Mouse (Mus musculus): ENCODE results near the gene Grik2.
A peak's percentile ranks its signal among the peaks of the same experiment; 100 is the strongest.
"Not testable (repeated sequence)": the region's sequence is repeated elsewhere in the genome, so short reads cannot be mapped to it uniquely, and the experiment has no call there.

Gene Grik2

DNA sequence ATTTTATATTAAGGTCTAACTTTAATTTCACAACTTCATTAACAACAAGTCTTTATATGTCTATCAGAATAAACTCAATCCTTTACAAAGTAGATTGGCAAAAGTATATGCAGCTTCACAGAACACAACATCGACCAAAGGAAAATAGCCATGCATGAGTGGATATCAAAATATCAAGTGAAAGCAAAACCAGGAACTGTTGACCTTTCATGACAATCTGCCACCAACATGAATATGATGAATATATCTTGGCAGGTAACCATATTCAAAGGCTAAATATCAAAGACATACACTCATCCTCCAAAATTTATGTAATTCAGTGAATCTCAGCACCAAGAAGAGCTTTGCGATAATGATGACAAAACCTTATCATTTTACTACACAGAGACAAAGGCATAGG, 141.4 kb downstream of the Grik2 start:
- DNase-seq, result no peak

DNA sequence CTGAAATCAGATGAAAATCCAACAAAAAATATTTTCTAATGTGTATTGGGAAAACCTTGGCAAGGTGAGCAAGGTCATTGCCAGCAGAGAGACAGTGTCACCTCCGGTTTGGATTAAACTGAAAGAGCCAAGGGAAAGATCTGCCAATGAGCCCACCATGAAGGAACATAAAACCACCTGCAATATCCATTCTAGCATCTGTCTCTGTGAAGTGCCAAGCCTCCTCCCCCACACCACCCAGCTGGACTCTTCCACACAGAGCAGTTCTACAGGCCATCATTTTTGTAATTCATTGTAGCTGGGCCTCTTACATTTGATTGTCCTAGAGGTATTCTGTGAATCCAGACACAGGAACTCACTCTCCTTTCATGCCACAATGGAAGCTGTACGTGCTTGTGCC, 148.7 kb downstream of the Grik2 start:
- DNase-seq, result no peak

DNA sequence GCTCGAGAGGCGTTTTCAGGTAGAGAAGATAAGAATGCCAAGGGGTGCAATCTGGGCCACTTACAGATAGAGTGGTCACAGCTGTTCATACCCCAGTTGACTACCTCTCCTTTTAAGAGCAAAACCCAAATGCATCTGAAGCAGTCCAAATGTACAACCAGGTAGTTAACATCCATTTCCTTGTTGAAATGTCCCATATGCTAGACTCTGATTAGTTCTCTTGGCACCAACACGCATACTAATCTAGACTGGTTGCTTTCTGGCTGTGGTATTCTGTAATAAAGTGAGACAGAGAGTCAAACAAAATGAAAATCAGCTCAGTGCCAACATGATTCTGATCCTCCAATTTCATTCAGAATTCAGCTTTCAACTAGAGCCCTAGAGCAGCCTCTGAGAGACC, 164.6 kb downstream of the Grik2 start:
- no peak for DNase-seq

DNA sequence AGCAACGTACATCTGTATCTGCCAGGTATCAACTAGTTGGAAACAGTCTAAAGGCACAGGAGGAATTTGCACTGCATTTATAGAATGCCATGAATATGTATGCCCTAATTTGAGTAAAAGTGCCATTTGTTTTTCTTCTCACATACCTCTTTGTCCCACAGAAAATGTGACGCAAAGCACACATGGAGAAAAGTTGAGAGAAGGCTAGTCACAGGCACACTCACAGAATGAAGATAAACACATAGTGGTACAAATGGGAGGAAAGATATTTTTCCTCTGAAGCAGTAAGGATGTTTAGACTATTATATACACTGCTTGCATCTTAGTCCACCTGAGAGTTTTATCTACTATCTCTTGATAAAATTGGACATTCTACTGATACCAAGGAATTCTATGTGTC, 190.9 kb downstream of the Grik2 start:
- DNase-seq, result no peak

DNA sequence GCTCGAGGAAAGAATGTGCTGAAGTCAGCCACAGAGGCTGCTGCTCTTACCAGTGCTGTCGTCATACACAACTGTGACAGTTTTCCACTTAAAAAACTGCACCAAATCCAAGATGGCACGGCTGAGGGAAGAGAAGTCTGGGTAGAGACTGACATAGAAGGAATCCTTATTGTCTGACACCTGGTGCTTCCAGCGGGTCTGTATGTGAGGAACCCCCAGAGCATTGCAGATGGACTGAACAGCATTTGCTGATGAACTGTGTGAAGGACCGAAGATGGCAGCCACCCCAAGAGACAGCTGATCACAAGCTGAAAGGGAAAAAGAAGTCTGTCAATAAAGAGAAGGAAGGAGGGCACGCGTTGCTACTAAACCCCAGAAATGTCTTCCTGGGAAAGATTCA, 215.1 kb downstream of the Grik2 start:
- no peak for DNase-seq

DNA sequence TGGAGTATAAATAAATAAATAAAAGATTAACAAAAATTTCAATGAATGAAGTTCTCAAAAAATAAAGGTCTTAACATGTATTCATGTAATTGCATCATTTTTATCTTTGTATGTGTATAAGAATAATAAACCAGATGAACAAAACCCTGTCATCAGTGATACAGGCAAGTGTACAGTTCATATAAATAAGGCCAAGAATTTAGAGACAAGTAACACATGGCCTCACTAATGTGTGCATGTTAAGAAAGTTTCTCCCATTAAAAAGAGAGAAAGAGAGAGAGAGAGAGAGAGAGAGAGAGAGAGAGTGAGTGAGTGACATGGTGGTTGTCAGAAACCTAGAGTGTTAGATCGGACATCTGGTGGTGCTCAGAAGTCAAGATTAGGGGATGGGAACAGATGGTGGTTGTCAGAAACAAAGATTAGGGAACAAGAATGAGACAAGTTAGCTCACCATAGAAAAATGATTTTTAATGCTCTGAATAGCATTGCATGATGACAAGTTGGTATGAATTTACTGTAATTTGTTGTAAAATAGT, 228.6 kb downstream of the Grik2 start:
- no peak for DNase-seq

DNA sequence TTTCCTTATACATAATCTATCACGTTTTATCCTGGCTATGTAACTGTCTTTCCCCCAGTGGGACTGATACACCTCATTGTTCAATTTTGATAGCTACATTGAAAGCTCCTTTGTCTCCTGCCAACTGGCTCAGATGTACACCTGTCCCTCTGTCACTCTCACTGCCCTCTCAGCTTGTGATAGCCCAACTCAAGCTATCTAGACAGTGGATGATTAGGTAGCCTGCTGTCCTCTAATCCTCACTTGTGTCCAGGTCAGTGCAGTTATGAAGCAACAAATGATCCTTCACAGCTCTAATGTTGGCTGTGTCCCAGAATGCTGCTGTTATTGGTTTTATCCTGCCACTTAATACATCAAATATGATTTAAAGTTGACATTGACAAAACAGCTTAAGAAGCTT, 246.3 kb downstream of the Grik2 start:
- peak; percentile 1 for DNase-seq

DNA sequence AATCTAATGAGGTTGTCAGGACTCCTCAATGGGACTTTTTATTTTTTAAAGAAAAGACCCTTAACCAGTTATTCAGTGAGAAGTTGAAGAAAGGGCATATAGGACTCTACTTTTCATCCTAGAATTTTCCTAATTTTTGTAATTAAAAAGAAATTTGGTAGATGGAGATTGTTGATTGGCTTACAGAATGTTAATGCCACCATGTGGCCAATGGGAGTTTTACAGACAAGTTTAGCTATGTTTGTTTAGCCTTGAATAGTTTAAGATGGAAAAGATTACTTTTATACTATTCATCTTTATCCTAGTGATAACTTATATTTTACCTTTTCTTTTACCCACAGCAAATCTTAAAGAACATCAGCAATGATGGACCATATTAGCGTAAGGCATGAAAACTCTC, 268.8 kb downstream of the Grik2 start:
- DNase-seq, result no peak

DNA sequence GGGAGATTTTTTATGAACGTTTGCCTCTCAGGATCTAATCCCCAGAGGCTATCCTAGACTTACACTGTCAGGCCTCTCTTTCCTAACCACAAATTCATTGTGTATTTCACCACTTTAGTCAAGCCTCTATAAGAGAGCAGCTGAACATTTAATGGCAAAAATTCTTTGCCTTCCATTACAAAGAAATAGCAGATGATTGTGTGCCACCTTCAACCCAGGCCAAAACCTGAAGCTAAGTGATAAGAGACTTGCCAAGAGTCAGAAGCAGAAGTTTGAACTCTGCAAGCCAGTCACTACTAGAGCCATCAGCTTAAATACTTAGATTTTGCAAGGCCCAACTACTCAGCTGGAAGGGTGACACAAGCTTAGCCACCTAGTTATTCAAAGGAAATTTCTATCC, 287.9 kb downstream of the Grik2 start:
- no peak for DNase-seq

DNA sequence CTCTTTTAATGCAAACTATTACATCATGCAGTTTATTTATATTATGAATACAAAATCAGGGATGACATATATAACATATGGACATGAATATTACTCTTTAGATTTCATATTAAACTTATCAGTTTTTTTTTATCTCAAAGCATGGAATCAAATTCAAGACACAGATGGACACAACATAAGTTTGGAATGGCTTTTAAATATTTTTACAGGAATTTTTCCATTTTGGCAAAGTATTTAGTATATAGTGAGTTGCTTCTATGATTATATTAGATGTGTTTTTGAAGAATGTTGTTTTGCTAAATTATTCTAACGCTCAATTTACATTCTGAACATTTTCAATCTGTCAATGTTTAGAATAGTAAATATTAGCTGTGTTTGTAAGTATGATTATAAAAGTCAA, 291.3 kb downstream of the Grik2 start:
- no peak for DNase-seq

DNA sequence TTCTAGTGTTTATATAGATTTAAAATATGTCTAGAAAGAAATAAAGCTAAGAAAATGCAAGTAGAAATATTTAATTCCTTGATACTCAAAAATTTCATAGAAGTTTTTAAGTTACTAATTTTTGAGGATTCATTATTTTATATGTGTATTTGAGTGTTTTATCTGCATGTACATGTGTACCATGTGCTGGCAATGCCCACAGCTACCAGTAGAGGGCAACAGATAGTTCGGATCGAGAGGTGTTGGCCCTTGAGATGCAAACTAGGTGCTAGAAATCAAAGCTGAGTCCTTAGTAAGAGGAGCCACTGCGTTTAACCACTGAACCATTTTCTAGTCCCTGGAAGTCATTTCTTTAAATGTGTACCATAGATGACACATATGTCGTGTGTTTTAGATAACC, 307.1 kb downstream of the Grik2 start:
- DNase-seq, result no peak

DNA sequence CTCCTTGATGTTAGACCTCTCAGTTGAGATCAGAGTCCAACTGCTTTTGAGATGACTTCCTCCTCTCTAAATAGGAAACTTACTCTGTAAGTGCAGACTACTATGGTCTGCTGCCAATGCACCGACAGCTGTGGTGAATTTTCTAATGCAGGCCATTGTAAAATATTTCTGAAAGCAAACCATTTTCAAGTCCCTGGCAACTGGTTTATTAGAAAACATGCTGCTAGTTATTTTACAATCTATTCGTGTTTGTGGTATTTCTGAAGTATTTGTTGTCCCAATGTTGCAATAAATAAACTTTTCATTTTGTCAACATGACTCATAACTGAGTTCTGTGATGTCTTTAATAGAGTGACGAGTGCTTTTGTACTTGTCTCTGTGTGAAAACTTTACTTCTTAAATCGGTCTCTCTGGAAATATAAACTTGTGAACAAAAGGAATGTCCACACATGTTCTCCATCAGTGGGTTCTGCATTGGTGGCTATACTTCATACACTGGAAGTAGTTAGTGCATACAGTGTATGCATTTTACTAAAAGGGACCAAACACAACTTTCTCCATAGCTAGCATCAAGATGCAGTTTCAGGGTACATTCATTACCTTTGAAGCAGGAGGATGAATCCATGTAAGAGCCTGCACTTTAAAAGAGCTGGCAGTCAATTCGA, 308.3 kb downstream of the Grik2 start:
- DNase-seq, result no peak

DNA sequence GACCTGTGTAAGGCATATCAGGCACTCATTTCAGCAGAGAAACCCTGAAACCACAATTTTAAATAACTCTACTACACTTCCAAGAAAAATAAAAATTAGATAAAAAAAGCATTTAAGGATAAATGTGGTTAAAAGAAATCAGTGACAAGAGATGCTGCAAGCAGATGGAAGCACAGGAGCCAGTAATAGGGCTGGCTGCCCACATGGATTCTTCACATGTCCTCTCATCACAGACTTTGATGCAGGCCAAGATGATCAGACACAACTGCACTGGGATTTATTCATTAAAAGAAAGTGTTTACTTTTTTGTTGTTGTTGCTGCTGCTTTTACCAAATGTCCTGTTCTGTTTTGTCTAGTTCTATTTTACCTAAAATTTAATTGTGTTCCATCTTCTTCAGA, 315.0 kb downstream of the Grik2 start:
- no peak for DNase-seq

DNA sequence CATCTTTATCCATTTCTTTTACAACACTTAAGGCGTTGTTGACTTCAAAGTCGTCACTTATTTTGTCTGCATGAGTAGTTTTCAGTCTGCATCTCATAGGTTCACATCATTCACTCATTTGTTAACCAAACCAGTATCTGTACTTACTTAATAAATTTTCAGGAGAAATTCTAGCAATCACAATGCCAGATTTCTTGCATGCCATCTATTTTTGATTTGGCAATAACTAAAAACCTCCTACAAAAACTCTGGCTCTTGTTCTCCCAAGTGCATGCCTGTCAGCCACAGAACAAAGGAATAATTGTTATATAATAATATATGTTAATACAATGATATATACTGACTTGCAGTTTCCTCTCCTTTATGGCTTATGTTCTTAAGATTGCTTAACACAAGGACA, 331.8 kb downstream of the Grik2 start:
- no peak for DNase-seq

DNA sequence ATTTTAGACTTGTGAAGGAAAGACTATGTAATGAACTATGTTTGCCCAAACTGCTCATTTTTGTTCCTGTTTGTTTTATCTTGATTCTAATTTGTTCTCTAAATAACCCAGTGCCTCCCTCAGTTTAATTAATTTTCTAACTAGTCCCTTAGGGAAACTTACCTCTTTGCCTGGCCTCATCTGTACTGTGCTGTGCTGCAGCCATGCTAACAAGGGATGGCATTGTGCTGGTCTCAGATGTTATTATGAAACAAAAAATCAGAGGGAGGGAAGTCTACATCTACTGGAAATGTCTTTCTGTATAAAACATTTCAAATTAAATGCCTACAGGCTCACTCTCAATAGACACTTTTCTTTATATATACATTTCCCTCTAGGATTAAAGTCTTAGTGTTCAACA, 335.0 kb downstream of the Grik2 start:
- DNase-seq, result no peak

DNA sequence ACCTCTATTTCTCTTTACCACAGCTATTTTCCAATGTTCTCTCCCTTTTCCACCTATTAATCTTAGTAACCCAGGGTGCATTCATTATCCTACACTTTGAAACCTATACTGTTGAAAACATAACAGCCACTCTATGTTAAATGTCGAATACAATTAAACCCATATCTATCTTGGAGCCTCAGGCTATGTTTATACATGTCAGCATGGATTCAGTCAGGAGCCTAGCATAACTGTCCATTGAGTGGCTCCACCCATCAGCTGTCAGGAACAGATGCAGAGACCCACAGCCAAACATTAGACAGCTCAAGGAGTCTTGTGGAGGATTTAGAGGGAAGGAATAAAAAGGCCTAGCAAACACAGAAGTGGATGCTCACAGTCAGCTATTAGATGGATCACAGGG, 347.2 kb downstream of the Grik2 start:
- peak; percentile 62 for DNase-seq

DNA sequence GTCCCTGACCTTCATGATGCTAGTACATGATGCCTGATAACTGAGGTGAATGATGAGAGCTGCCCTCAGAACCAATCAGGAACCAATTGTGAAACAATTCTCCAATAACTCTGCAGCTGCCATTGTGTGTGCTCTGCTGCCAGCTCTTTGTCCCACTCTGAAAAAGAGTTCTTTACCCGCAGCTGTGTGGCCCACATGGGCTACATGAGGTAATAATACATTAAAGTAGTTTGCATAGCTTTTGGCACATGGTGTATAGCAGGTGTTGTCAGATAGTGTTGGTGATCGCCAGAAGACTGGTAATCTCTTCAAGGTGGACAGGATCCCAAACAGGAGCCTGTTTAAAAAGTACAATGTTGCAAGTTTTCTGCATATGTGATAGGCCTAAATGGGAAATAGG, 351.5 kb downstream of the Grik2 start:
- no peak for DNase-seq

DNA sequence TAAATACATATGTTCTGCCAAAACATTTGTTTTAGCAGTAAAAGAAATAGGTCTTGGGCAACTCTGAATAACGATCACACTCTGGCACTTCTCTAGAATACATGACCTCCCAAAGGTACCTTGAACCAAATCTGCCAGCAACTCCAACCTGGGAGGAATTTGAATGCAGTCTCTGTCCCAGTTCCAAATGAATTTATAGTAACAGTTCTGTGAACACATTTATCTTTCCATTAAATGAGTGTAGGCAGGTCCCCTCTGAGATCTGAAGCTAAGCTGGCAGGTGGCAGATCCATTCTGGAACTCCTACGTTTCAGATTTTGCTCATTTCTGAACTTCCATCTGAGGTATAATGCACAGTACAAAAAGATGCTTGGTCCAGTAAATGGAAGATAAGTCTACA, 352.3 kb downstream of the Grik2 start:
- DNase-seq, result no peak

DNA sequence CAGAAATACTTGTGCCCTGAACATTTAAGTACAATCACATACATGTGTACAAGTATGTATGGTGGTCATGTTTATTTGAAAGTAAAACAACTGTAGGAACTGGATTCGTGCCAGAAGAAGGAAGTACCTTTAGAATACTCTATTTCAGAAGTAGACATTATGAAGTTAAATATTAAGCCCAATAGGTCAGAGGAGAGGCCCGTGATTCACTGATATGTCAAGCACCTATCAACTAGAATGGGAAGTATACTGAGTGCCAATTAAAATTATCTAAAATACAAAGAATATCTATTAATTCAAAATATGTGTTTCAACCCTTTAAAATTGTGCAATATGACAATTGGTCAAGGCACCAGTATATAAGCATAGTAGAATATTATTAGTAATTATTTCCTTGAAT, 355.7 kb downstream of the Grik2 start:
- DNase-seq, result no peak

DNA sequence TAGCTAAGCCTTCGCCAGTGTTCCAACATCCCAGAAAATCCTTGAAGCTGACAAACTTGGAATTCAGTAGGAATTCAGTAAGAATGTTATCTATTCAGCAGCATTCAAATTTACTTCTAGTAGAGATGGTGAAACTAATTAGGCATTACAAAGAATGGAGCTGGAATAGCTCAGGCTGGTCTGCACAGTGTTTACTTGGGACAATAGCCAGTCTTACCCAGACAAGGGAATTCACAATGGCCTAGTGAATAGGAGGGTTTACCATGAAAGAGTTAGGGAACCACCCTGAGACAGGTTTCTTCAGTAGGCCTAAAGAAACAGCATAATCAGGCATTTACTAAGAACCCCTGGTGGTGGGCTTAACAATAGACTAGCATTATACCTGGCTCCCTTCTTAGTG, 371.4 kb downstream of the Grik2 start:
- not testable (repeated sequence) for DNase-seq

DNA sequence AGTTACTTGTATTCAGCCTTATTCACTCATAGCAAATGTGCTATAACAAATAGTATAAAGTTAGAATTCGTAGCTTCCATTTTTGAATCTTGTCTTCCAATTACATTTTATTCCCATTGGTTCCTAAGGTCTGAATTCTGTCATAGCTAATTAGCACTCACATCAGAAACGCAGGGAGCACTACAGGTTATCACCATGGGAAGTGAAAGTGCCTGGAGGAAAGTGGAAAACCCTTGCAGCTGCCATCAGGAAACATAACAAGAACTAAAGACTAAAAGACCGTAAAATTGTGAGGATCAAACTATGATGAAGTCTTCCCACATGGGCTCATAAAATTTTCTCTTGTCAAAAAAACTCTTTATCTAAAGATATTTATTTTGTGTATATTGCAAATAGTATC, 405.6 kb downstream of the Grik2 start:
- peak; percentile 21 for DNase-seq

DNA sequence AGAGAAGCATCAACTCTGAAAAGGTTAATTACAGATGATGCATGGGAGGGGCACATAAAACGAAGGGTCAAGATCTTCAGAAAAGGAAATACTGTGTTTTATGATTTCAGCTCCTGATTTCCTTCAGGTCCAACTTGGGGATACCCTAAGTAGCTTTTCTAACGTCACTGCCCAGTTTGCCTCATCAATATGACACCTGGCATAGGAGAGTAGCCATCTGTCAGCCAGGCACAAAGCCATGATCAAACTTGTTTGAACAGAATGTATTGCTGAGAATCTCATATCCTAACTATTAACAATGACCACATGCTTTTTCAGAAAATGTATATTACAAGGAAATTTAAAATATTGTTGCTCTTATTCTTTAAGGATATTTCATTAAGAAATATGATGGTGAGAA, 406.7 kb downstream of the Grik2 start:
- DNase-seq, result no peak

DNA sequence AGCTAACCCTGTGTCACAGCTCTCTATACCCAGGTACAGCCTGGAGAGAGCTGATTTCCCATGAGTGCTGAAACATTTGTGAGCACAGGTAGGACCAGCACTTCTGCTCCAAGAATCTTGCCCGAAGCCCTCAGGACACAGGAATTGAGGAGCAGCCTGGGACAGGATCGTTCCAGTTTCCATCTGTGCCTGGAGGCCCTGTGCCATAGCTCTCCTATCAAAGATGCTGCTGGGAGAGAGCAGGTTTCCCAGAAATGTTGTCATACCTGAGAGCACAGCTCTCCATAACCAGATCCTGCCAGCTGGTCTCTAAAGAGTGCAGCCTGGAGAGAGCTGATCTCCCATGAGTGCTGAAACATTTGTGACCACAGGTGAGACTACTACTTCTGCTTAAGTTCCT, 420.0 kb downstream of the Grik2 start:
- DNase-seq, result no peak

DNA sequence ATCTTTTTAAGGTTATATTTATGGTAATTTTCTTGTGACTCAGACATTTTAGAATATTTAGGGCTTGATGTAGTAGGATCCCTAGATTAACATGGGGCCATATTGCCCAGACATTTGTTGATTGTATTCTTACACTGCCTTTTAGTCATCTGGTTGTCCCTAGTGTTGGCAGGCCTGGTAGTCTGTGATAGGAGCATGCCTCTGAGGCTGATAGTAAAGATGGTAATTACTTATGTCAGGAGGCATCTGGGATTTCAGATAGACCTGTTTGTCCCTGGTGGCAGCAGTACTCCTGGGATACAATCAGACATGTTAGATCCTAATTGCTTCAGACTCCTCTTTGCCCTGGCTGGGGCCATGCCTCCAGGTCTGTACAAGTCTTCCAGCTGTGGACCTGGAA, 423.3 kb downstream of the Grik2 start:
- peak; percentile 41 for DNase-seq

DNA sequence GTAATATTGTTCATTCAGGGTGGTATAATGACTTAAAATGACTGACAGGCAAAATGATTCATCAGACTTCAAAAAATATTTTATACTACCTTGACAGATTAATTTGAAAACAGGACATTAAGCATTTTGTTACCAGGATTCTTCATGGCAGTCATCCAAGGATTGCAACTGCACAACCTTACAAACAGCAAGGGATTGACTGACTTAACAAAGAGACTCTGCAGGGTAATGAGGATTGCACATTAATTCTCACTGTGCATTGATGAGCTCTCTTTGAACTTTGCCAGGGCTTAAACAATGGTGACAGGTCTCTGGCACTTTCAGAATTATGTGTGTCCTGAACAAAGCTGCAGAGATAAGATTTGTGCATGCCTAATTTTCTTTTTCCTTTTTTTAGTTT, 466.2 kb downstream of the Grik2 start:
- DNase-seq, result peak; percentile 94

DNA sequence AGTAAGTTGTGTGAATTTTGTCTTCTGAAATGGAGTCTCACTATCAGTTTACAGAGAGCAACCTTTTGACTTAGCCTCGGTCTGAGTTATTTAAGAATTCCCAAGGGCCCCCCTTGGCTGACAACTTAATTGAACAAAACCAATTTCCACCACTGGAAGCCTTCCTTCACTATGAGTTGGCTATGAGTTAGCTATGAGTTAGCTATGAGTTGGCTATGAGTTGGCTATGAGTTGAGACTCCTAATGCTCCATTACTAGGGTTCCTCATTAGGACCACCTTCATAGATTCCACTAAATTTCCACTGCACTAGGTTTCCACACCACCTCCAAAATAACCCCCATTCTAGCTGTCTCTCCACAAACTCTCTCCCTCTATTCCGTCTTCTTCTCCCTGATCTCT, 468.7 kb downstream of the Grik2 start:
- no peak for DNase-seq

All from retina, postnatal 1 day (tissue).